Mouse (Mus musculus): ENCODE results near the gene 4931406P16Rik.

The 4931406P16Rik gene

DNA sequence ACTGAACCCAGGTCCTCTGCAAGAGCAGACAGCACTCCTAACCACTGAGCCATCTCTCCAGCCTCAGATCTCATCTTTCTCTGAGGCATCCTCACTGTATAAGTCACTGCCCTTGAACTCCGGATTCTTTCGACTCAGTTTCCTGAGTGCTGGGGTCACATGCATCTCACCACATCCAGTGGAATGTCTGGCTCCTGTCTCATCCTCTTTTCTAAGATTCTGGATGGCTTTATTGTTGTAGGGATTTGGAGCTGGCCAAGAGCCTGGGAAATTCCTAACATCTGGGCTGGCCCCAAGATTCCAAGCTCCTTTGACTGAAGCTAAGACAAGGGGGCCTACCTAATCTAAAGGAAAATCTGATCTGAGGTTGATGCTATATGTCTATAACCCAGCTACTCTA is 5.8 kb upstream of the 4931406P16Rik start:
- in situ Hi-C loops (cut with MboI; ENCODE audit: low pct_unique_long_range_greater_than_20kb in 1 of 2, low sequenced_read_pairs in 2 of 2, unreplicated experiment in 1 of 2) = loop anchor here in 1 of 2 experiments (10.0 kb wide), 2 partner anchors 56 to 64 kb away; partner anchors contain the start of gene Gm6096

DNA sequence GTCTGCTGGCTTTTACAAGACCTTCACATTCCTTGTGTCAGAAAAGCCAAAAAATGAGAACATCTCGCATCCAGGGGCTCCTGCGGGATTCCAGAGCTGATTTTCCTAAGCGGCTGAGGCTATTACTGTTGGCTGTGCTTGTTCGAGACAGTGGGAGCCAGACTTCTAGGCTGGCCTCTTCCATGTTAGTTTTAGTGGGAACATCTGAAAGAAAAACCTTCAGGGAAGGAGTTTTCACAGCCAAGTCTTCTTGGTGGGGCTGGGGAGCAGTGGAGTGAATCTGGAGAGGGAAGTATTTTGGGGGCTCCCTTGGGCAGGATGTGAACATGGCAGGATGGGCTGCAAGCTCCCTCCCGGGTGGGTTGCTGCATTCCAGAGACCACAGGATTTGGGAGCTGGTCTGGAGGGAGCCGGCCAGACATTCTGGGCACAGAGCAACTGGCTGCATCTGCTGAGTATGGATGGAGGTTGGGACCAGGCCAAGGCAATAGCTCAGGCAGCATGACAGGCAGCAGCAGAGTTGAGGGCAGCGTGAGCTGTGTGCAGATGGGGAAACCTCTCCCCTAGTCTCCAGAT is 4.6 kb upstream of the 4931406P16Rik start:
- in situ Hi-C loops (cut with MboI; ENCODE audit: low pct_unique_long_range_greater_than_20kb in 1 of 2, low sequenced_read_pairs in 2 of 2, unreplicated experiment in 1 of 2) = loop anchor here in 1 of 2 experiments (10.0 kb wide), 2 partner anchors 57 to 63 kb away; partner anchors contain the start of gene Gm6096

DNA sequence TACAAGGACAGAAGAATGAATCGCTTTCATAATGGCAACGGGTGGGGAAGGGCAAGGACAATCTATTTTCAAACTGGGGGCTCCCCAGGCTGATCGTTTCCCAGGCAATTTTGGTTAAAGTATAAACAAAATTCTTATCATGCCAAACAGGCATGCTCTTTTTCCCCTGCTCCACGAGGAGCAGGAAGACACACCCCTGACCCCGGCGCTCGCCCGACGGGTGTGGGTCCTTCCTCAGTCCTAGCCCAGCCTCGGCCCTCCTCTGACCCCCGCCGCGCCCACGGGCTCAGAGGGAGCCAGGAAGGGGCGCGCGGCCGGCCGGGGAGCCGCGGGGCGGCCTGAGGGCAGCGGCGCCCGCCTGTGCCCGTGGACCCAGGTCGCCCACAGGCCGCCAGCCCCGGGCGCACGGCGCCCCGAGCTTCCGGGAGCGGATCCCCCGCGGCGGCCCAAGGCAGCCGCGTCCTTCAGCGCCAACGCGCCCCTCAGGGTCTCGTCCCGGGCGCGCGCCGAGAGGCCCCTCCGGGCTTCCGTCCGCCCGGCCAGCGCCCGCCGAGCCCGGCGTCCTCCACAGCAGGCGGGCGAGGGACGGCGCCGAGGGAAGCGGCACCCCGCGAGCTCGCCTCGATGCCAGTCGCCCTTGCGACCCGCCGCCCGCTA is 437 bp downstream of the 4931406P16Rik start:
- in situ Hi-C loops (cut with MboI; ENCODE audit: low pct_unique_long_range_greater_than_20kb in 1 of 2, low sequenced_read_pairs in 2 of 2, unreplicated experiment in 1 of 2) = loop anchor here in 1 of 2 experiments (10.0 kb wide), 2 partner anchors 58 to 62 kb away; partner anchors contain the start of gene Gm6096

DNA sequence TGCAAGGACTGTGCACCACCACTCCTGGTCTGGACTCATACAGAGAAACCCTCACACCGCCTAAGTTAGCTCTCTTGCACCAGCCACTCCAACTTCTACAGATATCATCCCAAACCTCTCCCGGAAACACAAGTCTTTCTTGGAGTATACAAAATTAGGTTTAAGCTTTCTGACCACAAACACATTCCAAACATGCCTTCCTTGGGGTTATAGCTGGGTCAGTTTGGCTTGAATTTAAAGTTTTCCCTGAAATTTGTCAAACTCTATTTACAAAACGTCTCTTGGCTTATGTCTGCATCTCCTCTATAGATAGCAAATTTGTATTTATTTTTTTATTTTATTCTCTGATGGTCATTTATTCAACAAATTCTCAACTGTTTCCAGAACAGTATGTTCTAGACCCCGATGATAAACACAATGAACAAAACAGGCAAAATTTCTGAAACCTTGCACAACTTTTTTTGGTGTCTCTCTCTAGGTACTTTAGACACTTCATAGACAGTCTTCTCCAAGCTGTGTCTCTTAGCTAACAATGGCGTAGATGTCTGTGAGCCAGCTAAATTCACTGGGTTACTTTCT is 4.1 kb downstream of the 4931406P16Rik start:
- in situ Hi-C loops (cut with MboI; ENCODE audit: low pct_unique_long_range_greater_than_20kb in 1 of 2, low sequenced_read_pairs in 2 of 2, unreplicated experiment in 1 of 2) = no loop called here

DNA sequence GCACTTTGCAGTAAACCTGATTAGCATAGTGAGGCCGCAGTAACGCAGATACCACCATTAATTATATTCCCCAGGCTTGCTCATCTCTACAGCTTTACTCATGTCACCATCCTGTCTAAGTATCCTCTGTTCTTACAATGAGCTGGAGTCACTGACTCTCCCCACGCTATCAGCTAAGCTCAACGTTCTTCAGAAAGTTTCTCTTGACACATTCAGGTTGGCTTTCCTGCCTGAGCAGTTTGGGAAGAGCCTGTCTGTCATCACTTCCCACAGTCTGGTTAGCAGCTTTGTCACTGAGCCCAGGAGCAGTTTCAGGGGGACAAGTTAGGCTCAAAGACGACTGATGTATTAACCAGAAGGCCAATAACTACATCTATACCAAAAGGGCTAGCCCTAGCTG is 4.8 kb downstream of the 4931406P16Rik start:
- in situ Hi-C loops (cut with MboI; ENCODE audit: low pct_unique_long_range_greater_than_20kb in 1 of 2, low sequenced_read_pairs in 2 of 2, unreplicated experiment in 1 of 2) = no loop called here

DNA sequence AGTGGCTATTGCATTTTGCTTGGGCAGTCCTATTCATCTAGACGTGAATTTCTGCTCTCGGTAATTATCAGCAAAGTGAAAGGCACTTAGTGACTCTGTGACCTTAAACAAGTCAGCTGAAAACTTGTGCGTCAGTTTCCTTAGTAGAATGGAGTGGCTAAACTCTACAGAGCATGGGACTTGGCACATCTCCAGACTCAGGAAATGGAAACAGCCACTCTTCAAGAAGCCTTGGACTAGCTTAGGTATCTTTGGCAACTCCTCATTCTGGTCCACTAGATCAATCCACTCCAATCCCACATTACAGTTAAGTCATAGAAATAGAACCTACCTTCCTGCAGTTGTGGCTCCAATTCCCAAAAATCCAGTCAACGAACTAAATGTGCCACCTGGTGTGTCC is 7.9 kb downstream of the 4931406P16Rik start:
- in situ Hi-C loops (cut with MboI; ENCODE audit: low pct_unique_long_range_greater_than_20kb in 1 of 2, low sequenced_read_pairs in 2 of 2, unreplicated experiment in 1 of 2) = no loop called here

DNA sequence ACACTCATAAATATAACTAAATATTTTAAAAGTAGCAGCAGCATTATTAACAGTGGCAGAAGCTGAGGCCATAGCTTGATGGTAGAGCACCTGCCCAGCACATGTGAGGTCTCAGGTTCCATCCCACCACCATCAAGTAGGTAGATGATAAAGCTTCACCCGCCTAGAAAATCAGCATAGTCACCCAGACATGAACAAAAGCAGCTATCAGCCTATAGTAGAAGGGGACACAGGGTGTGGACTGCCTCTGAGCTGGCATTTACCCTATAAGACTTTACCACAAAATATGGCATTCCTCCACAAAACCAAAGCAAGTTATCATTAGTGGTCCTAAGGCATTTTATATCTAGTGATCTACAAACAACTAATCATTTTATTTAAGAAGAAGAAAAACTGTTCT is 10.7 kb downstream of the 4931406P16Rik start:
- in situ Hi-C loops (cut with MboI; ENCODE audit: low pct_unique_long_range_greater_than_20kb in 1 of 2, low sequenced_read_pairs in 2 of 2, unreplicated experiment in 1 of 2) = no loop called here

DNA sequence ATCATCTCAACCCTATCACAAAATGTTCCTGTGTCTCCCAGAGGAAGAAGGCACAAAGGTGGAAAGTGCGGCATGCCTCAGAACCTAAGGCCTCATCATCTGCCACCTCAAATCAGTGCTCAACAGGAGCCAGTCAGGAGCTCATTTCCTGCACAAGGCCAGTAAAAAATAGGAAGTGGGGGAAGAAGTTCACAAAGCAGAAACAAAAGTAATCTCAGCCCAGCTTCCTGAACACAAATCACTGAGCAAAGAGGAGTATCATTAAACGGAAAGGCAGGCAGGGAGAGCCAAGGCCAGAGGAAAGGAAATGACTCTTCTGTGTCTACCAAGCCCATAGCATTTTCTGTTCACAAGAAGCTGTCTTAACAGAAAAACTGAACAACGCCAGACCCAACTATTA is 11.4 kb downstream of the 4931406P16Rik start:
- in situ Hi-C loops (cut with MboI; ENCODE audit: low pct_unique_long_range_greater_than_20kb in 1 of 2, low sequenced_read_pairs in 2 of 2, unreplicated experiment in 1 of 2) = no loop called here

DNA sequence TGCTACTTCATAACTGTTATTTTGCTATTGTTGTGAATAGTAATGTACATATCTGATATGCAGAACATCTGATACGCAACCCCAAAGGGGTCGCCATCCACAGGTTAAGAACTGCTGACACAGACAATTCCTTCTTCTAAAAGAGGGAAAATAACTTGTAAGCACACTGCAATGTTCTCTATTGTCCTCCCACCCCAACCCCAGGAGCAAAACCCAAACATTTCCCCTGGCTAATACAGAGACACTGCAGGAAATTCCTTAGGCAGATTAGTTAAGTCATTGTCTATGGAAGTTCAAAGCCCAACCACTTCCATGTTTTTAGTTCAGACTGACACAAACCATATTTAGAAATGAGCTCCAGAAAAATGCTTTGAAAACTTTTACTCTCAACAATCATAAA is 14.5 kb downstream of the 4931406P16Rik start:
- in situ Hi-C loops (cut with MboI; ENCODE audit: low pct_unique_long_range_greater_than_20kb in 1 of 2, low sequenced_read_pairs in 2 of 2, unreplicated experiment in 1 of 2) = no loop called here

DNA sequence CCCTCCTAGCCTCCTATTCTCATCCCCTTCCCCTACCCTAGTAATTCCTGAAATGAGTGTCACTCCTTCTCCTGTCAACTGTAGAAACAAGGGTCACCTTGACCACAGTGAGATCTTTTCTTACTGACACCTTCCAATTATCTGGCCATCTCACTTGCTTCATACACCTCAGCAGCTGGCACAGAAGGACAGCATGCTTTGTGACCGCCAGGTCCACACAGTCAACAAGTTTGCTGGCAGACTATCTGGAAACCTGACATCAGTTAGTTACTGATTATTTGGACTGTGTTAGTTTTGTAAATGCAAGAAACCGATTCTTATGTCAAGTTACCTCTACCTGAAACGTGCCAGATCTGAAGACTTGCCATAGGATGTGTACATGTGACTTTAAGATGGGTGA is 17.2 kb downstream of the 4931406P16Rik start:
- in situ Hi-C loops (cut with MboI; ENCODE audit: low pct_unique_long_range_greater_than_20kb in 1 of 2, low sequenced_read_pairs in 2 of 2, unreplicated experiment in 1 of 2) = no loop called here

DNA sequence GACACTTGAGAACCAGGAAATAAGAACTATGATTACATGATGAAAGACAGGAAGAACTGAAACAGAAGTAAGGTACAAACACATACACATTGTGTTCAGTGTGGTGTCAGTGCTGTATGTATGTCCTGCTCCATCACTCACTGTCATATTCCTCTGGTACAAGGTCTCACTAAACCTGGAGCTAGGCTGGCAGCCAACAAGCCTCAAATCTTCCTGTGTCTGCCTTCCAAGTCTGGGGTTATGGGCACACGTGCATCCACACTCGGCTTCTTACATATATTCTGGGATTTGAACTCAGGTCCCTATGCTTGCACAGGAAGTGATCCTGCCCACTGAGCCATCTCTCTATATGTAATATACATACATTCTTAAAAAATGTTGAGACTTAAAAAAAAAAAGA is 20.7 kb downstream of the 4931406P16Rik start:
- in situ Hi-C loops (cut with MboI; ENCODE audit: low pct_unique_long_range_greater_than_20kb in 1 of 2, low sequenced_read_pairs in 2 of 2, unreplicated experiment in 1 of 2) = no loop called here

DNA sequence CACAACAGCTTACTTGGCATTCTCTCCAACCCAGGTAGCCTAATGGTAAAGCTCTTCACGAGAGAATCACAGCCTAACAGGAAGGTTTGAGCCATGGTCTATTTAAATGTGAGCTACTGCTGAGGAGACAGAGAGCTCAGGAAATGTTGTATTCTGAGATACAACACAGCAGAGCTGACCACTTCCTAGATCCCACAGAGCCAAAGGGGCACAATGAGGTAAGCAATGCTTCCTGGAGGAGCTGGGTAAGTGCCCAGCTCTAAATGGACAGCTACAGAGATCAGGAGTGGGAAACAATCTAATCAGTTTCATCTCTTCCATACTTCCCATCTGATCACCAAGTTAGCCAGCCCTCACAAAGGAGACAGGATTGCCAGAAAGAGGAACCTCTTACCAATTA is 22.1 kb downstream of the 4931406P16Rik start:
- in situ Hi-C loops (cut with MboI; ENCODE audit: low pct_unique_long_range_greater_than_20kb in 1 of 2, low sequenced_read_pairs in 2 of 2, unreplicated experiment in 1 of 2) = no loop called here

DNA sequence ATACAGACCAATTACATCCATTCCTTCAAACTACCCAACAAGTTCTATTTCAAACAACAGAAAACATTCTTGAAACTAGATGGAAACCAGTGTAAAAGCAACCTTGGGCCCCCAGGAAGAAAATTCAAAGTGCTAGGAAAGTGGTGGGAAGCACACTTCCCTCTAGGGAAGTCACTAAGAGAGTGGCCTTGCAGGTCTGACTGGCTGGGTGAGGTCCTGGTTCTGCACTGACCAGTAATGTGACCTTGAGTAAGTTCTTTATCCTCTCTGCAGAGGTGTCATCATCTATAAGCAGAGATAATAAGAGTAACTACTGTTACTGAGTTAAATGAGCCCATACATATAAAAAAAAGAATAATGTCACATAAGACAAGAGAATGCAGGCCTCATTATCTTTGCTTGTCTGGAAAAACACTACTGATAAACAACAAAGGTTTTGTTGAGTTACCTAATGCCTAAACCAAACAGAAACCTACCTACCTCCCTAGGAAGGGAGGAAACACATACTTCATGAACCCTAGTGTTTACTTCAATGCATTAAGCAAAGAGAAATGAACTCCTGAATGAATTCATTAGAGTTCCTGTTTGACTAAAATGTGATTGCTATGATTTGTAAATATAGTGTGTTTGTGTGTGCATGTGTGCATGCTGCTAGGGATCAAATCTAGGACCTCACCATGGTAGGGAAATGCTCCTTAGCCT is 22.8 kb downstream of the 4931406P16Rik start:
- in situ Hi-C loops (cut with MboI; ENCODE audit: low pct_unique_long_range_greater_than_20kb in 1 of 2, low sequenced_read_pairs in 2 of 2, unreplicated experiment in 1 of 2) = no loop called here

DNA sequence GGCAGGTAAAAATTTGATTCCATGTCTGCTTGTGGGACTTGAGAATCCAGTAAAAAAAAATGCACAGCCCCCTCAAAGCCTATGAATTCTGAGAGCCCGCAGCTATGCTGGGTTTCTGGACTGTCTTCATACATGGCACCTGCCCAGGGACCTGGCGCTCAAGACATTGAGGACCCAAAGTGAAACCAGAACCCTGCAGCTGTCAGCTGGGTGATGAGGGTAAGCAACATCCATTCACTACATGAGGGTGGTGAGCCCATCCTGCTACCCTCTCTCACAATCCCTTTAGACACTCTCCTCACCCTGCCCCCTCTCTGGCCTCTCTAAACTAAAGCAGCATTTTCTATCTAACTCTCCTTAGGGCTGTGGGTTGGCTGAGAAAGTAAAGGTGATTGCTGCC is 35.7 kb downstream of the 4931406P16Rik start:
- in situ Hi-C loops (cut with MboI; ENCODE audit: low pct_unique_long_range_greater_than_20kb in 1 of 2, low sequenced_read_pairs in 2 of 2, unreplicated experiment in 1 of 2) = no loop called here

DNA sequence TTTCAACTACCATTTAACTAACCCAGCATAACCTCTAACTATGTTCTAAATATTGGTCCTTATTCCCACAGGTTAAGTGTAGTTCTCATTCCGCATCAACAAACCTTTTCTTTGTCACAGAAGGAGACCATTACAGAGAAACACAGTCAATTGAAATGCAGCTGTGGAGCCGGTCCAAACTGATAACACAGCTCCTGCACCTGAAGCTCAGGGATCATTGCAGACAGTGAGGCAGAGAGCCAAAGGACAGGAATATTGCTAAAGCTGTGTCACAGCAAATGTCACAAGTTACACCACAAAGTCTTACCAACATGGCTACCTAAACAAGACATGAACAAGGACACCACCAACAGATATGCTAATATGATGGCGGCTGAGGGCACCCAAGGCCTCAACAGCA is 37.3 kb downstream of the 4931406P16Rik start:
- in situ Hi-C loops (cut with MboI; ENCODE audit: low pct_unique_long_range_greater_than_20kb in 1 of 2, low sequenced_read_pairs in 2 of 2, unreplicated experiment in 1 of 2) = no loop called here

DNA sequence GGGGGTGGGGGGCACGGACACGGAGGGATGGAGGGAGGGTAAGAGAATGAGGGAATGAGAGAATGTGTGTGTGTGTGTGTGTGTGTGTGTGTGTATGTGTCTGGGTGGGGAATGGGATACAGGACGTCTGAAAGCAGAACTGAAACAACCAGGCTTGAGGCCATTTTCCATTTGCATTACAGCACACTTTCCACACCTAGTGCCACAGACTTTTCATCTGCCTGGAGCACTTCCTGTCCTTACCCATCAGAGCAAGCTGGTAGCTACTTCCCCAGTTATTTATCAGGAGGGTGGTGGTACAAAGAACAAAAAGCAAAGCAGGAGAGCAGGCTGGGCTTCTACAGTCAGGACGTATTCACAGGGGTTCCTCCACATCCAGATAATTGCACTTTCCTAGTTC is 40.9 kb downstream of the 4931406P16Rik start:
- in situ Hi-C loops (cut with MboI; ENCODE audit: low pct_unique_long_range_greater_than_20kb in 1 of 2, low sequenced_read_pairs in 2 of 2, unreplicated experiment in 1 of 2) = no loop called here

DNA sequence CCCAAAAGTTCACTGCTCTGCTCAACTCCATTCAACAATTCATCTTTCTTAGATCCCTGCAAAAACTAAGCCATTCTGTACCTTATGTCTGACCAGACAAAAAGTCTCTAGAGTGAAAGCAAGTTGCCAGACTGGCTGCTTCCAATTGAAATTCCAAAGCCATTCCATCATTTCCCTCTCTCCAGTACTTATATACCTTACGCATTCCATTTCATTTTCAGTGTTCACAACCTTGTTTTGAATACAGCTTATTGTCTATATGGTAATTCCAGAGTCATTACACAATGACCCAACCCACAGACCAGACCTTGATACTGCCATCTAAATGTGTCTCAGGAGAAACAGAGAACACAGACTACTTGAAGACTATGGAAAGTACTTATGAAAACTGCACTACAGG is 44.9 kb downstream of the 4931406P16Rik start:
- in situ Hi-C loops (cut with MboI; ENCODE audit: low pct_unique_long_range_greater_than_20kb in 1 of 2, low sequenced_read_pairs in 2 of 2, unreplicated experiment in 1 of 2) = no loop called here

DNA sequence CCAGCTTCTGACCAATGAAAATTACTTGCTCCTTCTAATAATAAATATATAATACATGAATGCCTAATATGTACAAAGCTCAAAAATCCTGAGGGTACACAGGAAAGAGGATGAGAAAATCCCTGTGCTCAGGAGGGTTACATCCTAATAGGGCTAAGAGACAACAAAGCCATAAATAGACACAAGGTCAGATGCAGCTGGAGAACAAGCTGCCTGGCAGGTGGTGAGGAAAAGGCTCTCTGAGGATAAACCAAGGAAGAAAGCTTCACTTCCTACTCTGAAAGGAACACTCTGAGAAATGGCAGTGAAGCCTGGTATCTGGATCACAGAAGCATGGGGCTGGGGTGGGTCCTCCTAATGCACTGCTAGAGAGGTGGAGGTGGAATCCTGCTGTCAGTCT is 46.9 kb downstream of the 4931406P16Rik start:
- in situ Hi-C loops (cut with MboI; ENCODE audit: low pct_unique_long_range_greater_than_20kb in 1 of 2, low sequenced_read_pairs in 2 of 2, unreplicated experiment in 1 of 2) = no loop called here

DNA sequence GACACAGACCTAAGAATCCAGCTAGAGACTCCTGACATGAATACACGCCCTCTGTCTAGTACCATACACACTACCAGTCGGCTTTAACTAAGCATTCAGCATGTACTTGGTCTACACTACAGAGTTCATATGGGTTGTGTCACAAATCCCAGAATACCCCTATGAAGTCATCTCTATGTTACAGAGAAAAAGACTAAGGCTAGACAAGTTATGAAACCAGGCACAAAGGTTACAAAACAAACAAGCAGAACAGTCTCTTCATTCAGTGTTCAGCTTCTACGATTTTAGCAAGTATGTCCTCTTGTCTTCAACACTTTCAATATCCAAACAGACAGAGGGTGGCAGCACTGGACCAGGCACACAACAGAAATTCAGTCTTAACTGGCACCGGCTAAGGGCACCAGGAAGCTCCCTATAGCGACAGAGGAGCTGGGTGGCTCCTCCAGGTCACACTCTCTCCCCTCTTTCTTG is 47.4 kb downstream of the 4931406P16Rik start:
- in situ Hi-C loops (cut with MboI; ENCODE audit: low pct_unique_long_range_greater_than_20kb in 1 of 2, low sequenced_read_pairs in 2 of 2, unreplicated experiment in 1 of 2) = no loop called here
